Mouse (Mus musculus): ENCODE measurements around the gene Zbtb34.

DNA sequence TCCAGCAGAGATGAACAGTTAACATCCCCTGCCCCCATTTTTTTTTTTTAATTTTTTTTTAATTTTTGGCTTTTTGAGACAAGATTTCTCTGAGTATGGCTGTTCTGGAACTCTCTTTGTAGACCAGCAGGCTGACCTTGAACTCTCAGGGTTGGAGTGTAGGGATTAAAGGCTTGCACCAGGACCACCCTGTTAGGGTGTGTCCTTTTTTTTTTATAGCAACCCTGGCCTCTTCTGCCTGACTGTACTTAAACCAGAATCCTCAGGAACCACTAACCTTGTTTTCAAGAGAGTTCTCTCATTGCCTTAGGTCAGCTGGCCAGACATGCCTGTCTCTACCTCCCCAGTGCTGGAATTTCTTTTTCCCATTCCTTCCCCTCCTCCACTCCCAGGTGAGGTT is 13.7 kb upstream of the Zbtb34 start:
- TF ChIP-seq EP300 (optimal IDR thresholded peaks at IDR 0.05) (no peak), CTCF (IDR thresholded peaks at IDR 0.05; ENCODE audit: low read depth) (no peak)

Data from stomach, postnatal 0 days (tissue).